Comparison of ENCODE assay signal across 9 mouse cellular contexts in the genomic region with DNA sequence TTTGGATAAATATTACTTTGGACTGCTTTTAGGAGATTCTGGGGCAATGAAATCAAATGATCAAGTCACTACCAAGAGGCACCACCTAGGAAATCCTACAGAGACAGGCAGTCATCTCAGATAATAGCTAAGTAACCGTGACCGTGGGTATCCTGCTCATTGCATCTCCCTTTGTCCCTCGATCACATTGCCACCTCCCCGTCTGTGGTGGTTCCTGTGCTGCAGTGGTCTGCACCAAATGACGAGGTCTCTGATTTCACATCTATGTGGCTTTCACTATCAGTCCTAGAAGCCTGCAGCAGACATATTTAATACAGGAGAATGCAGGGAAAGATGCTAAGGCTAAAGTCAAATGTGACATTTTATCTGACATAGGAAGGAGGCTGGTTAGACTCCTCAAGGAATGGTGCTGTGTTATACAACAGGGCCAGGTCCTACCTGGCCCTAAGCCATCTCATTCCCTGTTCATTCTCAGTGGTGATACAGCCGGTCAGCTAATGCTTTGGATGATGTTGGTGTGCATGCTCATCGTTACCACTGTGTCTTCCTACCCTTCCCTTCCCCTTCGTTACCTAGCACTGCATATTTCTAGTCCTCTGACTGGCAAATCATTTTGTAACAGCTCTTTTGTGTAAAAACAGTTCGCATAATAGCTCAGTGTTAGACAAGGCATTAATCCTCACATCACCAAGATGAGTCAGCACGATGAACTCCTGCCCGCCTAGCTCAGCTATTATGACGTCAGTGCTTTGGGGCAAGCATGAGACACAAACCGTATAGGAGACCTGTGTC.
A peak's percentile ranks its signal among the peaks of the same experiment; 100 is the strongest.
DNase-seq lines count a peak whose midpoint lies in the region; ATAC-seq and TF ChIP-seq lines count a peak whose summit lies in the region.
"Had no signal": no experiment of that assay in that cellular context is flagged by ENCODE, and none has a peak within 500 bp of the region (broad histone marks: within the 10 kb centered on the region; RNA-seq: fewer than 3 reads in every experiment).

No protein-coding gene starts in this region.

- no peak overlapping the region for H3K9ac ChIP-seq in forebrain, embryonic 12.5 days
- H3K9ac ChIP-seq in midbrain, embryonic 15.5 days = no peak overlapping the region
- H3K9ac ChIP-seq in liver, postnatal 0 days (replicated peaks) = no peak overlapping the region

- H3K4me3 ChIP-seq in forebrain, embryonic 12.5 days (replicated peaks) = no peak overlapping the region
- no peak overlapping the region for H3K4me3 ChIP-seq in midbrain, embryonic 15.5 days
- H3K4me3 ChIP-seq in liver, postnatal 0 days (ENCODE audit: low read depth, low read length) = no peak overlapping the region
- H3K4me3 ChIP-seq: megakaryocyte, embryonic 14.5 days had no signal

- H3K4me2 ChIP-seq in forebrain, embryonic 12.5 days = no peak overlapping the region
- H3K4me2 ChIP-seq in midbrain, embryonic 15.5 days = no peak overlapping the region
- no peak overlapping the region for H3K4me2 ChIP-seq in liver, postnatal 0 days (ENCODE audit: low read depth, low read length)

- TF ChIP-seq EP300 in liver, postnatal 0 days (IDR thresholded peaks at IDR 0.05; ENCODE audit: low read depth) = no peak

- WGBS in forebrain, embryonic 12.5 days = 37% methylated on average over 13 of the region's 13 CpGs
- WGBS in midbrain, embryonic 15.5 days = 25% methylated on average over 13 of the region's 13 CpGs
- 70% methylated on average over 13 of the region's 13 CpGs for WGBS in liver, postnatal 0 days (ENCODE audit: insufficient replicate concordance)

- no peak for TF ChIP-seq CTCF in liver, postnatal 0 days (IDR thresholded peaks at IDR 0.05; ENCODE audit: low read depth)

- no peaks in the 10 kb centered on the region for H3K9me3 ChIP-seq in forebrain, embryonic 12.5 days
- no peaks in the 10 kb centered on the region for H3K9me3 ChIP-seq in midbrain, embryonic 15.5 days
- no peaks in the 10 kb centered on the region for H3K9me3 ChIP-seq in liver, postnatal 0 days (ENCODE audit: low read length)
- H3K9me3 ChIP-seq: megakaryocyte, embryonic 14.5 days had no signal

- peaks cover 25% of the 10 kb centered on the region for H3K4me1 ChIP-seq in forebrain, embryonic 12.5 days
- peaks cover 20% of the 10 kb centered on the region for H3K4me1 ChIP-seq in midbrain, embryonic 15.5 days
- H3K4me1 ChIP-seq in liver, postnatal 0 days (ENCODE audit: insufficient read depth) = no peaks in the 10 kb centered on the region
- H3K4me1 ChIP-seq: megakaryocyte, embryonic 14.5 days had no signal

- ATAC-seq in forebrain, embryonic 12.5 days (ENCODE audit: low FRiP score) = peak; percentile 73
- peak; percentile 77 for ATAC-seq in midbrain, embryonic 15.5 days (replicated peaks)
- no peak for ATAC-seq in liver, postnatal 0 days
- ATAC-seq in inflammation-experienced regulatory T-cells, adult 6 months = no peak

- DNase-seq in layer of hippocampus, adult 9-11 months = peak; percentile 69
- DNase-seq in layer of hippocampus, adult 11-12 months (ENCODE audit: low spot score) = no peak
- DNase-seq in brain, adult 2 months (ENCODE audit: low read depth, low spot score) = peak; percentile 89
- DNase-seq in liver, postnatal 0 days = no peak
- no peak for DNase-seq in urinary bladder, adult 2 months (ENCODE audit: low spot score)

- no peaks in the 10 kb centered on the region for H3K36me3 ChIP-seq in forebrain, embryonic 12.5 days (replicated peaks)
- no peaks in the 10 kb centered on the region for H3K36me3 ChIP-seq in midbrain, embryonic 15.5 days (replicated peaks)
- no peaks in the 10 kb centered on the region for H3K36me3 ChIP-seq in liver, postnatal 0 days (replicated peaks; ENCODE audit: insufficient read depth, low read length)

- no peaks in the 10 kb centered on the region for H3K27me3 ChIP-seq in forebrain, embryonic 12.5 days
- H3K27me3 ChIP-seq in midbrain, embryonic 15.5 days (replicated peaks) = no peaks in the 10 kb centered on the region
- H3K27me3 ChIP-seq in liver, postnatal 0 days (ENCODE audit: insufficient read depth, low read length) = no peaks in the 10 kb centered on the region
- H3K27me3 ChIP-seq: megakaryocyte, embryonic 14.5 days had no signal

- 0 out of 2 replicates have a peak overlapping the region, but pooled peaks have one; percentile 31 for H3K27ac ChIP-seq in forebrain, embryonic 12.5 days
- peak overlapping the region; percentile 3; the same call in 1 of the 2 replicates for H3K27ac ChIP-seq in midbrain, embryonic 15.5 days
- no peak overlapping the region for H3K27ac ChIP-seq in liver, postnatal 0 days (ENCODE audit: low read depth)

Comparison
In these comparisons a context has a peak if more than half of its experiments do, and no peak if none do; other contexts are left out.
1. DNase-seq: peak in layer of hippocampus, adult 9-11 months (single experiment) and brain, adult 2 months (single experiment); none in layer of hippocampus, adult 11-12 months (single experiment), liver, postnatal 0 days (single experiment) and urinary bladder, adult 2 months (single experiment).
2. ATAC-seq: peak in forebrain, embryonic 12.5 days (single experiment) and midbrain, embryonic 15.5 days (single experiment); none in liver, postnatal 0 days (single experiment) and inflammation-experienced regulatory T-cells, adult 6 months (single experiment).